Mouse (Mus musculus): ENCODE measurements around the gene Bcl2.

- TF ChIP-seq CTCF (IDR thresholded peaks at IDR 0.05; ENCODE audit: borderline replicate concordance, insufficient read depth, low read length) (no peak), POLR2A (IDR thresholded peaks at IDR 0.05; ENCODE audit: low read depth, low read length) (no peak)
Measured at GRCm38 (mm10) chr1:106544817-106545612, 169.1 kb downstream of the Bcl2 start.
